Mouse (Mus musculus): Measurements from ENCODE around the gene Gab2. TPM values are rescaled to one million over a fixed set of nuclear protein-coding genes. Genes with fewer than 3 reads are reported as not detected.
A peak's percentile ranks its signal among the peaks of the same experiment; 100 is the strongest.

The Gab2 gene
- polyA plus RNA-seq (2014; fragmentation: Nextera tagmentation; extraction: Ambion mirVana), result 6.5 and 7.6 TPM in 2 replicates

DNA sequence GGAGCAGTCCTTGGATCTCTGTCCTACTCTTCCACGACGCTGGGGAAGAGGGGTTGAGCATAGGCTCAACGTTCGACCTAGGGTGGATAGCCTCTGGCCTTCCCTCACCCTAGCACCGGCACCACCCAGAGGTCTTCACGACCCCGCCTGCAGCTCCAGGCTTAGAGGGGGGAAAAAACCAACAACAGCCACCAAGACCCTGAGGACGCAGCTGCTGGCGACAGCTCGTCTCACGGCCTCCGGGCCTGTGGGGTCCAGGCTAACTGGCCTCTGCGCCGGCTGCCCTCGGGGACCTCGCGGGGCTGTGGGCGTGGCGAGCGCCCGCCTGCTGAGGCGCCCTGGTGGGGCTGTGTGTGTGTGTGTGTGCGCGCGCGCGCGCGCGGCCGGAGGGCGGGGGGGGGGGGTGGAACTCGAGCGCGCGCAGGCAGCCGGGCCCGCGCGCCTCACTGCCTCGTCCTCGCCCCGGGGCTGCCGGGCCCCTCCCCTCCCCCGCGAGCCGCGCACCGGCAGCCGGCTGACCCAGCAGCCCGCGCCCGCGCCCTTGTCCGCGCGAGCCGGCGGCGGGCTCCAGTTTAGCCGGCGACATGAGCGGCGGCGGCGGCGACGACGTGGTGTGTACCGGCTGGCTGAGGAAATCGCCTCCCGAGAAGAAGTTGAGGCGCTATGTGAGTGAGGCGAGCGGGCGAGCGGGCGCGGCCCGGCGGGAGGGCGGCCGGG lies at the start of gene Gab2:
TSS of gene Gab2 (plus strand) at position 345 of the 717 bp plus-strand sequence.
- Histone ChIP-seq H3K4me3 (ENCODE audit: low read depth, low read length) (peak within 1 kb of the TSS; percentile 95), H3K36me3 (ENCODE audit: control insufficient read depth, insufficient read depth, low read length) (no peaks in the 10 kb centered on the region), H3K9me3 (ENCODE audit: control insufficient read depth, low read length) (no peaks in the 10 kb centered on the region), H3K27me3 (replicated peaks; ENCODE audit: control insufficient read depth, insufficient read depth, low read length) (no peaks in the 10 kb centered on the region), H3K4me1 (ENCODE audit: control insufficient read depth, insufficient read depth, low read length) (peaks cover 4% of the 10 kb centered on the region; the same call in 1 of the 2 replicates), H3K4me2 (ENCODE audit: low read depth, low read length) (peak within 1 kb of the TSS; percentile 84), H3K27ac (replicated peaks; ENCODE audit: low read depth, low read length) (peak within 1 kb of the TSS; percentile 88), H3K9ac (ENCODE audit: low read depth, low read length) (peak within 1 kb of the TSS; percentile 88)
- peak; percentile 75 for DNase-seq (ENCODE audit: low spot score)
- ATAC-seq (ENCODE audit: low read depth), result peak; percentile 83
- WGBS, result 0% methylated on average over 3 of the region's 83 CpGs

DNA sequence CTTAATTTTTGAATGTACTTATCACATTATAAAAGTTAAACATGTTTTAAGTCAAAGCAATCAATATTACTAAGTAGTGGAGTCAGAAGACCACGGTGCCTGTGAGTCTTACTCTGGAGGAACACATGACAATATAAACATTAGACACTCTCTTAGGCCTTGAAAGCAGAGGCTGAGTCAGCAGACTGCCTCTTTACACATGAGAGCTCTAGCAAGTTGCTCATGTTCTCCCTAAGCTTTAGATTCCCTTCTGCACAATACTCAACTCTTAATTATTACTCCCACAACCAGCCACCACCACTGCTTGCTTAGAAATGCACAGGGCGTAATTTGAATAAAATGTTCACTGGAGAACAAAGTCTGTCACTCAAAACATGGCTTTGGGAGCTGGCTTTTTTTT lies 49.0 kb upstream of the Gab2 start:
- Histone ChIP-seq H3K4me1 (ENCODE audit: control insufficient read depth, insufficient read depth, low read length) (no peaks in the 10 kb centered on the region), H3K36me3 (ENCODE audit: control insufficient read depth, insufficient read depth, low read length) (0 out of 2 replicates have a peak, but pooled peaks cover 5% of the 10 kb centered on the region), H3K9me3 (ENCODE audit: control insufficient read depth, low read length) (no peaks in the 10 kb centered on the region), H3K4me3 (ENCODE audit: low read depth, low read length) (no peak overlapping the region), H3K27me3 (replicated peaks; ENCODE audit: control insufficient read depth, insufficient read depth, low read length) (no peaks in the 10 kb centered on the region), H3K4me2 (ENCODE audit: low read depth, low read length) (no peak overlapping the region), H3K27ac (replicated peaks; ENCODE audit: low read depth, low read length) (no peak overlapping the region), H3K9ac (ENCODE audit: low read depth, low read length) (no peak overlapping the region)
- DNase-seq (ENCODE audit: low spot score) (no peak), ATAC-seq (ENCODE audit: low read depth) (no peak)
- WGBS, result 72% methylated on average over 2 of the region's 2 CpGs

DNA sequence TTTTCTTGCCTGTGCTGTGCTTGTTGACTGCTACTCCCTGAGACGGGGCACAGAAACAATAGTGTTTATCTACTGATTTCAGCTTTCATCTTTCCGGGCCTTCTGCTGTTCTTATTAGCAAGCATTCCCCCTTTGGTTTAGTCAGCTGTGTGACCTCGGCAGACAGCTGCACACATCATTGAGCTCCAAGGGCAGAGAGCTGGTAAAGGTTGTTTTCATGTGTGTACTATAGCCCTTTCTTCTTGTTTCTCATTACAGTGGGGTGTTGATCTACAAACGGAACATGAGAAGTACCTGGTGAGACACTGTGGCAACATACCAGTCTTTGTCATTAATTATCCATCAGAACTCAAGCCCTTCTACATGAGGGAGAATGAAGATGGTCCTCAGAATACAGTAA lies 41.7 kb upstream of the Gab2 start:
- no peak overlapping the region for H3K9ac ChIP-seq (ENCODE audit: low read depth, low read length)
- H3K36me3 ChIP-seq (ENCODE audit: control insufficient read depth, insufficient read depth, low read length), result peaks cover 23% of the 10 kb centered on the region; the same call in 1 of the 2 replicates
- H3K4me1 ChIP-seq (ENCODE audit: control insufficient read depth, insufficient read depth, low read length), result no peaks in the 10 kb centered on the region
- no peaks in the 10 kb centered on the region for H3K9me3 ChIP-seq (ENCODE audit: control insufficient read depth, low read length)
- DNase-seq (ENCODE audit: low spot score) (peak; percentile 5), ATAC-seq (ENCODE audit: low read depth) (no peak)
- WGBS, result 65% methylated on average over 4 of the region's 4 CpGs
- H3K27me3 ChIP-seq (replicated peaks; ENCODE audit: control insufficient read depth, insufficient read depth, low read length), result no peaks in the 10 kb centered on the region
- H3K4me3 ChIP-seq (ENCODE audit: low read depth, low read length), result no peak overlapping the region
- H3K27ac ChIP-seq (replicated peaks; ENCODE audit: low read depth, low read length), result no peak overlapping the region
- no peak overlapping the region for H3K4me2 ChIP-seq (ENCODE audit: low read depth, low read length)

DNA sequence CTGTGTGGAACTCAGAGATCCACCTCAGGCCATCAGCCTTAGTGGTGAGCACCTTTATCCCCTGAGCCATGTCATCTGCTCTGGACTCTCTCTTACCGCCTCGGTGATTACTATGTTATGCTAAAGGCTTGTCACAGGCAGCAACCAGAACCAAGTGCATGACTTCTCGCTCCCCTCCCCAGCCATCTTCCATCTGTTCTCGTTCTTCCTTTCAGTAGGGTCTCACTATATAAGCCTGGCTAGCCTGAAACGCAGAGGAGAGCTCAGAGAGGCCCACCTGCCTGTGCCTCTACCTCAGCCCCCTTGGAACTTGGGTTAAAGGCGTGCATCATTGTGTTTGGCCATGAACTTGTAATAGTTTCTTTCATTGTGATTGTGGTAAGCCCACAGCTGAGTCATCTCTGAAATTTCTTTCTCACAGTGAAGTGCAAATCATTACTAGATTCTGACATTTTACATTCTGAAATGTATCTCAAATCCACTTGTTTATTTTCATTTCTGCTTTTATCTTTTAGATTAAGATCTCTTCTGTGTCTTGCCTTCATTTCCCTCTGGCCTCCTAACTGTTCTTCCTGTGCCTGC lies 39.4 kb upstream of the Gab2 start:
- H3K9ac ChIP-seq (ENCODE audit: low read depth, low read length), result no peak overlapping the region
- no peak overlapping the region for H3K4me3 ChIP-seq (ENCODE audit: low read depth, low read length)
- DNase-seq (ENCODE audit: low spot score), result no peak
- H3K36me3 ChIP-seq (ENCODE audit: control insufficient read depth, insufficient read depth, low read length), result peaks cover 22% of the 10 kb centered on the region; the same call in 1 of the 2 replicates
- ATAC-seq (ENCODE audit: low read depth), result no peak
- H3K4me2 ChIP-seq (ENCODE audit: low read depth, low read length), result no peak overlapping the region
- no peaks in the 10 kb centered on the region for H3K27me3 ChIP-seq (replicated peaks; ENCODE audit: control insufficient read depth, insufficient read depth, low read length)
- no peaks in the 10 kb centered on the region for H3K4me1 ChIP-seq (ENCODE audit: control insufficient read depth, insufficient read depth, low read length)
- H3K9me3 ChIP-seq (ENCODE audit: control insufficient read depth, low read length), result no peaks in the 10 kb centered on the region
- WGBS, result 87% methylated on average over 6 of the region's 6 CpGs
- no peak overlapping the region for H3K27ac ChIP-seq (replicated peaks; ENCODE audit: low read depth, low read length)

DNA sequence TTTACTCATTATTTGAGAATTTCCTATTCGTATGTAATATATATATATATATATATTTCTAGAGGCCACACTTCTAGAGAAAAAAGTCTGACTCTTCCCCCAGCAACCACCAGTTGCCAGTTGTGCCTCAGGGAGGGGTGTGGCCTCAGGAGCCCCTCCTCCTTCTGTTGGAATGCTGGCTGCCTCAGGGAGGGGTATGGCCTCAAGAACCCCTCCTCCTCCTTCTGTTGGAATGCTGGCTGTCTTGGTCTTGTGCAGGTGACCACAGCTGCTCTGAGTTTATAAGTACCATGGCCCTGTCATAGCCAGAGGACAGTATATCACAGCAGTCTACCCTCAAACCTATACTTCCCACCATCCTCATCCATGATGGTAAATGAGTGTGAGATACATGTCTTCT lies 38.4 kb upstream of the Gab2 start:
- no peak overlapping the region for H3K4me2 ChIP-seq (ENCODE audit: low read depth, low read length)
- no peak overlapping the region for H3K4me3 ChIP-seq (ENCODE audit: low read depth, low read length)
- WGBS, result 80% methylated on average over 1 of the region's 1 CpGs
- no peak overlapping the region for H3K27ac ChIP-seq (replicated peaks; ENCODE audit: low read depth, low read length)
- DNase-seq (ENCODE audit: low spot score) (no peak), ATAC-seq (ENCODE audit: low read depth) (no peak)
- H3K27me3 ChIP-seq (replicated peaks; ENCODE audit: control insufficient read depth, insufficient read depth, low read length), result no peaks in the 10 kb centered on the region
- H3K9ac ChIP-seq (ENCODE audit: low read depth, low read length), result no peak overlapping the region
- H3K36me3 ChIP-seq (ENCODE audit: control insufficient read depth, insufficient read depth, low read length), result peaks cover 22% of the 10 kb centered on the region; the same call in 1 of the 2 replicates
- no peaks in the 10 kb centered on the region for H3K4me1 ChIP-seq (ENCODE audit: control insufficient read depth, insufficient read depth, low read length)
- no peaks in the 10 kb centered on the region for H3K9me3 ChIP-seq (ENCODE audit: control insufficient read depth, low read length)

DNA sequence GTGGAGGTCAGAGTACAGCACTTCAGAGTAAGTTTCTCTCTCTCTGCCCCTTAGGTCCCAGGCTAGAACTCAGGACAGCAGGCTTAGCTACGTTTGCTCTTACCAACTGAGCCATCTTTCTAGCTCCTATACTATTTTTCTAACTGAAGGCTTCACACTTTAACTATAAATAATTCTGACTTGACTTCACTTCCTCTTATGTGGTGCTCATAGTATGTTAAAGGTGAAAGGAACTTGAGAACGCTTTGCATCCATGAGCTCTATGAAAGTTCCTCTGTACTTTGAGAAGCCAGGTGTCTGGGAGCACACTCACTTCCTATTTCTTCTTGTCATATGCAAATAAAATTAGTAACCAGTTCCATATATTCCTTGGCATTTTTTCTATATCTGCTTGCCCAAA lies 20.4 kb upstream of the Gab2 start:
- peaks cover 20% of the 10 kb centered on the region for H3K36me3 ChIP-seq (ENCODE audit: control insufficient read depth, insufficient read depth, low read length)
- no peak overlapping the region for H3K27ac ChIP-seq (replicated peaks; ENCODE audit: low read depth, low read length)
- DNase-seq (ENCODE audit: low spot score) (no peak), ATAC-seq (ENCODE audit: low read depth) (no peak)
- H3K27me3 ChIP-seq (replicated peaks; ENCODE audit: control insufficient read depth, insufficient read depth, low read length), result no peaks in the 10 kb centered on the region
- no peaks in the 10 kb centered on the region for H3K9me3 ChIP-seq (ENCODE audit: control insufficient read depth, low read length)
- H3K4me2 ChIP-seq (ENCODE audit: low read depth, low read length), result no peak overlapping the region
- 92% methylated on average over 2 of the region's 2 CpGs for WGBS
- no peak overlapping the region for H3K9ac ChIP-seq (ENCODE audit: low read depth, low read length)
- no peaks in the 10 kb centered on the region for H3K4me1 ChIP-seq (ENCODE audit: control insufficient read depth, insufficient read depth, low read length)
- no peak overlapping the region for H3K4me3 ChIP-seq (ENCODE audit: low read depth, low read length)

DNA sequence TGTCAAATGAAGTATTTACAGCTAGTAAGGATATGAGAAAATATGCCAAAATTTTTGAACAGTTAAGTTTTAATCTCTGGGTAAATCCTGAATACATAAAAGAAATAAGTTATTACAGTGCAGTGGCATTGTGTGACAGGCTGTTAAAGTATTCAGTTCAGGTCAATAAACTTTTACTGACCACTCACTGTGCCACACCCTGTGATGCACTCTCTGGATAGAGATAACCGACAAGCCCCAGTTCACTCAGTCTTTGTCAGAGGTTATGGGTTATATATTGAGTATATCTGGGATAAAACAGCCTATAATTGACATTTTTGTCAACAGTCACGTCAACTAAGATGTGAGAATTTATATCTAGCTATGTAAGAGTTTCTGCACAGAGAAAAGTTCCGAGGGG lies 9.9 kb upstream of the Gab2 start:
- Histone ChIP-seq H3K27ac (replicated peaks; ENCODE audit: low read depth, low read length) (no peak overlapping the region), H3K4me1 (ENCODE audit: control insufficient read depth, insufficient read depth, low read length) (no peaks in the 10 kb centered on the region), H3K9me3 (ENCODE audit: control insufficient read depth, low read length) (no peaks in the 10 kb centered on the region), H3K36me3 (ENCODE audit: control insufficient read depth, insufficient read depth, low read length) (no peaks in the 10 kb centered on the region), H3K4me3 (ENCODE audit: low read depth, low read length) (no peak overlapping the region), H3K9ac (ENCODE audit: low read depth, low read length) (no peak overlapping the region), H3K4me2 (ENCODE audit: low read depth, low read length) (no peak overlapping the region), H3K27me3 (replicated peaks; ENCODE audit: control insufficient read depth, insufficient read depth, low read length) (no peaks in the 10 kb centered on the region)
- no peak for ATAC-seq (ENCODE audit: low read depth)
- no peak for DNase-seq (ENCODE audit: low spot score)
- WGBS, result 83% methylated on average over 3 of the region's 3 CpGs

DNA sequence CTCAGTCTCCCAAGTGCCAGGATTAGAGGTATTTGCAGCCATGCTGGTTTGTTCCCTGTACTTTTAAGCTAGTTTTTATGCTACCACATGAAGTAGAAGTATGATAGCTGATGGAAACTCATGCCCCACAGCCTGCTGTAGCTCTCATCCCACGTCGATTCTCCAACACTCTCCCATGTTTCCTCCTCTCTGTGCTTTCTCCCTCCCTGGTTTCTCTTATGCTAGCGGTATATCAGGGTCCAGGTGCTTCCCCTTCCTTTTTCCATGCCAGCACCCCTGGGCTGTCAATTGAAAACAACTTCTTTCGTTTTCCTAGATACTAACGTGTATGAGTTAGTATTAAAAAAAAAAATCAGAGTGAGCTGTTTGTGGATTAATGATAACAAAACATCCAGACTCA lies 9.3 kb upstream of the Gab2 start:
- DNase-seq (ENCODE audit: low spot score) (no peak), ATAC-seq (ENCODE audit: low read depth) (no peak)
- no peak overlapping the region for H3K9ac ChIP-seq (ENCODE audit: low read depth, low read length)
- H3K27ac ChIP-seq (replicated peaks; ENCODE audit: low read depth, low read length), result no peak overlapping the region
- H3K27me3 ChIP-seq (replicated peaks; ENCODE audit: control insufficient read depth, insufficient read depth, low read length), result no peaks in the 10 kb centered on the region
- no peaks in the 10 kb centered on the region for H3K9me3 ChIP-seq (ENCODE audit: control insufficient read depth, low read length)
- H3K4me1 ChIP-seq (ENCODE audit: control insufficient read depth, insufficient read depth, low read length), result no peaks in the 10 kb centered on the region
- H3K36me3 ChIP-seq (ENCODE audit: control insufficient read depth, insufficient read depth, low read length), result no peaks in the 10 kb centered on the region
- no peak overlapping the region for H3K4me2 ChIP-seq (ENCODE audit: low read depth, low read length)
- 77% methylated on average over 5 of the region's 5 CpGs for WGBS
- H3K4me3 ChIP-seq (ENCODE audit: low read depth, low read length), result no peak overlapping the region

DNA sequence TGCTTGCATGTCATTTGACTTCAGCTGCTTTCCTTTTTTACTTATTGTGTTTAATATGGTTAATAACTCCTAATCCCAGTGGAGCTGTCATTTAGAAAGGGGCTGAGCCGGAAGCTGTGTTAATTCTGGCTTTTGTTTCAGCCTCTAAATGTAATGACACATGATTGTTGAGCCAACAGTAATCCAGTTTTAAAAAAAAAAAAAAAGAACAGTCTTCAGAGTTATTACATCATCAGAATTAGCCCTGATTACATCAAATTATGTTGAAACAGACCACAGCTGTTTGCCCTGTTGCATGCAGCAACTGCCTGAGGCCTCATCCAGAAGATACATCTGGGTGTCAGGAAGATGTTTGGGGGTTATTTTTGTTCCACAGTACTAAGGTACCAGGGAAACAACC lies 6.4 kb upstream of the Gab2 start:
- H3K4me1 ChIP-seq (ENCODE audit: control insufficient read depth, insufficient read depth, low read length), result no peaks in the 10 kb centered on the region
- ATAC-seq (ENCODE audit: low read depth) (no peak), DNase-seq (ENCODE audit: low spot score) (no peak)
- H3K9me3 ChIP-seq (ENCODE audit: control insufficient read depth, low read length), result no peaks in the 10 kb centered on the region
- H3K27me3 ChIP-seq (replicated peaks; ENCODE audit: control insufficient read depth, insufficient read depth, low read length), result no peaks in the 10 kb centered on the region
- H3K9ac ChIP-seq (ENCODE audit: low read depth, low read length), result no peak overlapping the region
- H3K4me2 ChIP-seq (ENCODE audit: low read depth, low read length), result no peak overlapping the region
- H3K36me3 ChIP-seq (ENCODE audit: control insufficient read depth, insufficient read depth, low read length), result no peaks in the 10 kb centered on the region
- H3K27ac ChIP-seq (replicated peaks; ENCODE audit: low read depth, low read length), result no peak overlapping the region
- 49% methylated on average over 1 of the region's 1 CpGs for WGBS
- no peak overlapping the region for H3K4me3 ChIP-seq (ENCODE audit: low read depth, low read length)

Measured in embryonic facial prominence, embryonic 14.5 days (tissue).